Mouse (Mus musculus) effector memory CD4-positive, alpha-beta T cell, adult 5 months (primary cell): ENCODE data around the gene Glb1l. TPM values are rescaled to one million over a fixed set of nuclear protein-coding genes. Genes with fewer than 3 reads are reported as not detected.

Experiments
- polyA plus RNA-seq: library from polyadenylated mRNA; unstranded; fragments of 100-300 nt; shearing (Covaris generic); gene quantifications from one replicate; pipeline ENCODE4 v1.2.1, GENCODE M21; 2017

The Glb1l gene
- polyA plus RNA-seq: 6.6 TPM

GRCm38 (mm10) chr1:75210136-75211087 lies at the start of gene Glb1l, which contains the start of gene Stk16:
Gene Glb1l (minus strand): TSS chr1:75210813.
Gene Stk16 (plus strand): TSS chr1:75210838.

GRCm38 (mm10) chr1:75236117-75237050 lies 25.8 kb upstream of the Glb1l start, which contains the start of gene Dnajb2:
Gene Dnajb2 (plus strand): TSS chr1:75236406.

GRCm38 (mm10) chr1:75231664-75232152 lies 21.1 kb upstream of the Glb1l start, which contains the start of gene A630095N17Rik:
Gene A630095N17Rik (minus strand): TSS chr1:75232102.

GRCm38 (mm10) chr1:75219531-75219930 lies 8.9 kb upstream of the Glb1l start, which contains the start of gene Tuba4a:
Gene Tuba4a (minus strand): TSS chr1:75219865.

GRCm38 (mm10) chr1:75191622-75192402 lies 18.8 kb downstream of the Glb1l start, which contains the start of the genes Ankzf1 and Atg9a:
Gene Ankzf1 (plus strand): TSS chr1:75192151.
Gene Atg9a (minus strand): TSS chr1:75192196.

GRCm38 (mm10) chr1:75180105-75180590 lies 30.5 kb downstream of the Glb1l start, which contains the start of gene Abcb6:
Gene Abcb6 (minus strand): TSS chr1:75180392.

GRCm38 (mm10) chr1:75168472-75169464 lies 41.8 kb downstream of the Glb1l start, which contains the start of gene Zfand2b:
Gene Zfand2b (plus strand): TSS chr1:75168646.

Other genes with a start within 250 kb of the Glb1l start
- gene Nhej1, start 85.6 kb downstream of the Glb1l start, polyA plus RNA-seq: 8.2 TPM
- gene Slc23a3, start 76.9 kb downstream of the Glb1l start, polyA plus RNA-seq: 0.17 TPM
- gene Cnppd1, start 68.1 kb downstream of the Glb1l start, polyA plus RNA-seq: 172 TPM
- gene Retreg2, start 68.0 kb downstream of the Glb1l start, polyA plus RNA-seq: 87.0 TPM
- gene Zfand2b, start 42.2 kb downstream of the Glb1l start, polyA plus RNA-seq: 65.9 TPM
- 5.0 TPM for gene Abcb6, start 30.4 kb downstream of the Glb1l start, polyA plus RNA-seq
- 23.6 TPM for gene Ankzf1, start 18.7 kb downstream of the Glb1l start, polyA plus RNA-seq
- 19.8 TPM for gene Atg9a, start 18.6 kb downstream of the Glb1l start, polyA plus RNA-seq
- 59.6 TPM for gene Stk16, start within 50 bp of the Glb1l start, polyA plus RNA-seq
- 309 TPM for gene Tuba4a, start 9.1 kb upstream of the Glb1l start, polyA plus RNA-seq
- not detected for gene A630095N17Rik, start 21.3 kb upstream of the Glb1l start, polyA plus RNA-seq
- 151 TPM for gene Dnajb2, start 25.6 kb upstream of the Glb1l start, polyA plus RNA-seq
- 0.17 TPM for gene Ptprn, start 53.7 kb upstream of the Glb1l start, polyA plus RNA-seq
- gene Resp18, start 67.6 kb upstream of the Glb1l start, polyA plus RNA-seq: not detected
- gene Dnpep, start 107.2 kb upstream of the Glb1l start, polyA plus RNA-seq: 48.6 TPM
- gene Des, start 149.5 kb upstream of the Glb1l start, polyA plus RNA-seq: not detected
- 0.91 TPM for gene Speg, start 164.5 kb upstream of the Glb1l start, polyA plus RNA-seq
- gene Gmppa, start 225.1 kb upstream of the Glb1l start, polyA plus RNA-seq: 72.5 TPM
- gene Asic4, start 239.6 kb upstream of the Glb1l start, polyA plus RNA-seq: not detected